Mouse (Mus musculus) gastrocnemius, postnatal 25 days (tissue): ENCODE data around the gene Tnik. TPM values are rescaled to one million over a fixed set of nuclear protein-coding genes. Genes with fewer than 3 reads are reported as not detected.

Source experiments
- DNase-seq: peaks from one replicate; pipeline ENCODE4 v3.0.0; 2022
- total RNA-seq, 2 experiments: library from RNA; stranded (reverse); gene quantifications; 1 replicate in 1 of 2; 2 replicates in 1 of 2; pipeline ENCODE4 v1.2.3; 2021

The Tnik gene
- total RNA-seq, 2 experiments from 2014 or later = 40.6 to 45.9 TPM

DNA sequence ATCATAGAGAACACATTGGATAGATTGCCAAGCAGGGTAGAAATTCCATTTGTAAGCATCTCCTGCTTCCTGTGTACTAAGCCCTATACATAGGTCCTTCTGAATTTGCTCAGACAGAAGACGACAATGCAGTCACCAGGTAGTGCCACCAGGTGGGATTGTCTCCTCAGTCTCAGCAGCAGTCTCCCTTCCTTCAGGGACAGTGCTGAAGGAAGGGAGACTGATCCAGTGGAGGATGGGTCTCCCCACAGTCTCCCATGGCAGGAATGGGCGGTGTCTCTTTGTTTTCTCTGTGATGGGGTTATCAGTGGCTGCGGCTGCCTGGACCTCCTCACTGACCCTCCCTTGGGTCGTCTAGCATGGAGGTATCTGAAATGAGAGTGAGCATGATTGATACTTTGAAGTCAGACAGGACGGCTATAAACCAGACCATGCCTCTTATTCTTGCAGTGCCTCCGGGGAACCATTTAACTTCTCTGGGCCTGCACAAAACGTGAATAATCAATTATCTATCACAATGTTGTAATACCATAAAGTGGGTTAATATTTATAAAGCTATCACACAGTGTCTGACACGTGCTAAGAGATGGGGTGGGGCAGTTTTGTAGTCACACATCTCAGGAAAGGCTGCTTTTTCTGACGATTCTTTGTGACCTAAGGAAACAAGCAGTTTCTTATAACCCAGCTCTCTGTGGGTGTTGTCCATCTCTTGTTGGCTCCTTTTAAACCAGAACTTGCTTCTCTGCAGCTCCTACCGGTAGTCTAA, 285.1 kb downstream of the Tnik start:
- no peak for DNase-seq

DNA sequence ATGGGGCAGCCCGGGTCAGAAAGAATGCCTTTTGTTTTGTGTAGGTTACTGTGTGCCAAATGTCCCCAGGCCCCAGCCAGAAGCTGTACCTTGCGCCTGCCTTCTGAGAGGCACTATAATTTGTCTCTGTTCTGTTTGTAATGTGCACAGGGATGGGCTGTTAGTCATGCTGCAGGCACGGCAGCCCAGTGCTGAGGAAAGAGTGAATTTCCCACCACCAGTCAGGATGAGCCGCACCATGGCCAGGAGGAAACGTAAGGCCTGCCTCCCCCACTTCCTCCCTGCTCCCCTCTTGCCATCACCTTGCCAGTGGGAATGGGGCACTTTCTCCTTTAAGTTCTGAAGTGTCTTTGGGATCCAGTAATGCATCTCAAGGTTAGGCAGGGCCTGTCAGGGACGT, 286.4 kb downstream of the Tnik start:
- no peak for DNase-seq

DNA sequence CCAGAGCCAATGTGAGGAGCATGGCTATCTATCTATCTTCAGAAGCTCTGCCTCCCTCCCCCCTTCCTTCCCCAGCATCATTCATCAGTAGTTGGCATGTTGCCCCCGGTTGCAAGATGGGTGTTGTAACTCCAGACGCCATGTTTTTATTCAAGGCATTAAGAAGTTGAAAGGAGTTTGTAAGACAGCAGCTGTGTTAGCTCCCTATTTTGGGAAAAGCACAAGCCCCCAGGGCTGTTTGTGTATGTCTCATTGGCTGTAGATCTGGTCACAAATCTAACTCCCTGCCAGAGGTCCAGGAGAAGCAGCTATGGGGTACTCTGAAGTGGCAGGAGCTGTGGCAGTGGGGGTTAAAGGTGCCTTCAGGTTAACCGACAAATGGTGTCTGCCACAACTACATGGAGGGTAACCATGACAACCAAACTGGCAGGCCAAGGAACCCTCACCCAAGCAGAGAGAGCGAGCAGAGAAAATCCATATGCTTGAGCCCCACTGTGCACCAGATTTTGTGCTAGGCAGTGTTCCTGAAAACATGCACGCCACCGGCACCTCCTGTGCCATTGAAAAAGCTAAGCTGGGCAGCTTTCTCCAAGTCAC, 287.6 kb downstream of the Tnik start:
- no peak for DNase-seq

DNA sequence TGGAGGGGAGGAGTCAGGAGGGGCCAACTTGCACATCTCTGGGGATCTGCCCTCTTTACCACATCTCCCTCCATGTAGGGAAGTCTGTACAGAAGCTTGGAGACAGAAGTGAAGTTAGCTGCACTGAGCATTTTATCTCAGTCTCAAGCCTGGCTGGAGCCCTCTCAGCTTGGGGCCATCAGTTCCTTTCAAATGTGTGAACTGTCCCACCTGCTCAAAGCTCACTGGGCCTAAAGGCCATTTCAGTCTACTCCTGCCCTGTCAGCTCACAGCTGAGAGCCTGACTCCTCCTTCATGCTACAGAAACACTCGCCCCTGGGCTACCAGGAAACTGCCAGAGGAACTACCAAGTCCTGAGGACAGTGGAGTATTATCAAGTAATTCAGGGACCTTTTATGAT, 288.7 kb downstream of the Tnik start:
- no peak for DNase-seq

- no peak for DNase-seq
Measured at GRCm38 (mm10) chr3:28554934-28555333, 291.9 kb downstream of the Tnik start.

DNA sequence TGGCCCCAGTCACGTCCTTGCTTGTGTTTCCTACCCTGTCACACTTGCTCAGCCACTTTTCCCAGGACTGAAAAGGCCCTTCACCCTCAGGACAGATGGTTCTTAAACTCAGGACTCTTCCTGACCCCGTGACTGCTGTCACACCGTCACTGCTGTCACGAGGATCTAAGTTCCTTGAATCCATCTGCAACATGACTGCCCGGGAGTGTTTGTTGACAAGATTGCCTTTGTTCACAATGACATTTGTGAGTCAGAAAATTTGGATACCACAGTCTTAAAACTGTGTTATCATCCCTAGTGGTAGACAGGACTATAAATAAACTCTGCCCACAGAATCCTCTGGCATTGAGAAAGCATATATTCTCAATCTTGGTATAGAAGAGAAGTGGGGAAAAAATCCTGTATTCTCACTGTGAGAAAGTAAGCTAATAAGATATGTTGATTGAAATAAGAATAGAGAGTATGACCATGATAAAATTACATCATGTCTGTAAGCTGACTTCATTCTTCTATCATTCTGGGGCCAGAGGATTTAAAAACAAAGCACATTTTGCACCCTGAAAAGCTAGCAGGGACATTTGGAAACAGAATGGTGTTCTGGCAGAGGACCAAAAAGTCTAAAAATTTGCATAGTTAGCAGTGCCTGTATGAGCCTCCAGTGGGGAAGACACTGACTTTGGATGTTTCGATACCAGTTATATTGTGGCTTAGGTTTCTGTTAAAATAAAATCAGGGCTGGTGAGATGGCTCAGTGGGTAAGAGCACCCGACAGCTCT, 293.0 kb downstream of the Tnik start:
- DNase-seq = no peak

DNA sequence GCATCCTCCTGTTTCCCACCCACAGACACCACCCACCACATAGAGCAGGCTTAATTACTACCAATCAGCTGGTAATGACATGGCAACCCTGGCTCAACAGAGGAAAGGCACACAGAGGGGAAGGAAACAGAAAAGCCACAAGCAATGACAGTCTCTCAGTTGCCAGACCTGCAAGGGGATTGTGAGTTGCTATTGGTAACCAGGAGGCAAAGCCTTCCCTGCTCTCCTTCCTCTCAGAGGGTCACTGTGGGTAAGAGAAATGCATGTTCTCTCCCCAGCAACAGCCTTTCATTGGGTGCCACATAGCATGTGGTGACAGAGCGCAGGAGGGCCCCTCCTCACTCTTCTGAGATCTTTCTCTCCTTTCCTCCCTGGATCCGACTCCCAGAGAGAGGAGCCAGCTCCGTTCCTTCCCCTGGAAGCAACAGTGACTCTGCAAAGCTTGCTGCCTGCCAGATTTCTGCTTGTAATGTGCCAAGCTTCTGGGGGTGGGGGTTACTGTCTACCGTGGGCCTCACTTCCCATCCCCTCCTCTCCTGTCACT, 295.4 kb downstream of the Tnik start:
- DNase-seq = peak; percentile 21

GRCm38 (mm10) chr3:28561408-28561807, 298.4 kb downstream of the Tnik start:
- DNase-seq = no peak

DNA sequence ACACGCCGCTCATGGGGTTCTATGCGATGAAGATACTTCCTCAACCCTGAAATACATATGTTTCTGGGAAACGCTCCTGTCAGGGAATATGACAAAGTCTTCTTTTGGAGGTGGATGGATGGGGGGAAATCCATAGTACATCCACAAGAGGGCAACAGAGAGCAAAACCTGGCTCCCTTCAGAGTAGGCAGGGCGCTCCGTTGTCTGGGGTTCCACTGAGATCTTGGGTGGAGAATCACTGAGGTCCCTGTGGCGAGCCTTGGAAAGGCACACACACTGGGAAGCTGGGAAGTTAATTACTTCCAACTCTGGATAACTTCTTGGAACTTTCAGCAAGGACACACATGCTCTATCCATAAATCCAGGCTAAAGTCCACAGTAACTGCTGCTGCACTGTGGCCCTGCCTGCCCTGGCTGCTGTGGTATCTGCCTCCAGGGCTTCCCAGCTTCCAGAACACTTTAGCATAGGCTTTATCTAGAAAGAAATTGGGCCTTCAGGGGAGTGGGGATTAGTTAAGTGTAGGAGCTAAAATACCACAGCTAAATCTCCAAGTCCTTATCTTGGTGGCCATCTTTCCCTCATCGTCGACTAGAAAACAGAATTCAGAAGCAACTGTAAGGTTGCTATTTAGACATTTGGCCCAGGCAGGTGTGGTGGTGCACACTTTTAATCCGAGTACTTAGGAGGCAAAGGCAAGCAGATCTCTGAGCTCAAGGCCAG, 299.8 kb downstream of the Tnik start:
- DNase-seq = peak; percentile 35

DNA sequence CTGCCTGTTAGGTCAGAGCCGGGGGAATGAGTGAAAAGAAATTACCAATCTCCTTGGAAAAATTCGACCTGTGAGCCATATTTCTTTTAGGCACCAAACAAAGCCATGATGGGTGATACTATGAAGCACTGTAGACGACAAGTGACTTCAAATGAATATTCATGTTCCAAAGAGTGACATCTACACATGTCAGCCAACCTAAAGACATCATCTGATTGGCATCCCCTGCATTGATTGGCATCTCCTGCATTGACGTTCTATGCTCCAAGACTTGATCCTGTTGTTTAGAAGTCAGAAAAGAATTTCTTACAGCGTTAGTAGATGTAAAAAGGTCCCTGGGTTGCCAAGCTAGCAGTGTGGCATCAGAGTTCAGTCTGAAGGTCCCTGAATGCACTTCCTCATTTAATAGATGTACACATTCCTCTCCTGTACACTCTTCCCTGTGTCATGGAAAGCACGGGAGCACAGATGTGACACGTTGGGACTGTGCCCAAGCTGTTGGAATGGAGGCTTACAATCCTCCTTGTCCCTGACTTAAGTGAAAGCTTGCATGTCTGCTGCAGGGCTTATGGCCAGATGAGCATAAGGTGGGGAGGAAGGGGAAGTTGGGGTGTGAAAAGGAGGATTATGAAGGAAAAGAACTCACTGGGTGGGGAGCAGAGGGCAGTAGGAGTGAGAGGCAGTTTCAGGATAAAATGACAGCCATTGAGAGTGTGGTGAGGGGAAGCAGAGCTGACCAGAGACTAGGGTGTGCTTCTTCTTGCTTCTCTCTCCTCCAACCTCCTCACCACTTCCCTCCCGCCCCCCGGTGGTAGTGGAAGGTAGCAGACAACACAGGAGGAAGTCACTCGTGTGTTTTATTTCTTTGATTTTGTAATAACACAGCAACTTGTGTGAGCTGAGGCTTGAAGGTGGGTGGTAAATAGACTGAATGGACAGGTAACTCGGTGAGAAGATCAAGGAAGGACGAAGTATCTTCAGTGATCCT, 301.6 kb downstream of the Tnik start:
- DNase-seq = no peak

- peak; percentile 54 for DNase-seq
Measured at GRCm38 (mm10) chr3:28577301-28577700, 314.3 kb downstream of the Tnik start.

DNA sequence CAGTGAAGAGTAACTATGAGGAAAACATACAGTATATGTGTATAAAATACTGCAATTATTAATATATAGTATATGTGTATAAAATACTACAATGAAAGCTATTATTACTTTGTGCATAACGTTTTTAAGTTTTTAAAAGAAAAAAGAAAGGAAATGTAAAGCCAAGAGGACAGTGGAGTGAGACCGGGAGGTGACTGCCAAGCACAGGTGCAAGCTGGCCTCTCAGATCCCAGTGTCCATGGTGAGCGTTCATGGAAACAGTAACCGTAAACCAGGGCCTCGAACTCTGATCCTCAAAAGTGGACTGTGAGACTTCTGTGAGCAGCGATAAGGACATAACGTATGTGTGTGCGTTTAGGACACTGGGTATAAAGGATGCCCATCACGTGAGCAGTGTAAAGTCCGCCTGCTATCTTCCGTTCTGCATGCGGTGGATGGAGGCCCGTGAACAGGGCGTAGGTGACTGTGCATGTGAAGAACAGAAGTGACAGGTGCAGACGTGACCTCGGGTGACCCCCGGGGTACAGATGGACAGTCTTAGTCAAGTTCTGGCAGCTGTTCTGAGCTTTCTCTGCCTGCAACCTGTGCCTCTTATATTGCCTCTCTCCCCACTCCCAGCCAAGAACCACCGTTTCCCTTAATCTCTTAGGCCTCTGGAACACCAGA, 316.1 kb downstream of the Tnik start:
- DNase-seq = no peak

DNA sequence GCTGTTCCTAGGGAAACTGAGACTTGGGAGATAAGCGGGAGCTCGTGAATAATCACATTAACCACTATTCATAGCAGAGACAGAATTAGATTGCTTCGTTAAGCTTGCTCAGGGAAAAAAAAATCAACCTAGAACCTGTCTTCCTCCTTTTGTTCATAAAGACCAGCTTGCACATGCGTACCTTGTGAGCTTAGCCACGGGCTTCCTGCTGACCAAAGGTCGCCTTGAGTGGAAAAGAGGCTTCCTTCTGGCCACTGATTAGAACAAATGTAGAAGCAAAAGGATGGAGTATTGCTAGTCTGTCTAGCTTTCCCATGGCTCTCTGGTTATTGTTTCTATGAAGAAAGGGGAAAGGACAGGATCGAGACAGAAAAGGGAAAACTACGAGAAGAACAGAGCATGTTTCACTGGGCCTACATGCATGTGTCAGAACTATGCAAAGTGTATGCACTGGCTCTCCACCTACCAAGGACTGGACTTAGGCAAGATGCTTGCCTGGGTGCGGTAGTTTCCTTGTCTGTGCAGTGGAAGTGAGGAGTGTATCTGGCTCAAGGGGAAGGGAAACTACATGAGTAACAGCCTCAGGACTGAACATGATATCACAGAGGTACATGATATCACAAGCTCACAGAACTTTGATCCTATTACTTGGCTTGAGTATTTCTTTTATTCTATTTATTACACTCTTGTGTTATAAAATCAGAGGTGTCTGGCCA, 322.9 kb downstream of the Tnik start:
- DNase-seq = no peak

- no peak for DNase-seq
Measured at GRCm38 (mm10) chr3:28587808-28588207, 324.8 kb downstream of the Tnik start.

GRCm38 (mm10) chr3:28591345-28591744, 328.3 kb downstream of the Tnik start:
- DNase-seq = no peak

DNA sequence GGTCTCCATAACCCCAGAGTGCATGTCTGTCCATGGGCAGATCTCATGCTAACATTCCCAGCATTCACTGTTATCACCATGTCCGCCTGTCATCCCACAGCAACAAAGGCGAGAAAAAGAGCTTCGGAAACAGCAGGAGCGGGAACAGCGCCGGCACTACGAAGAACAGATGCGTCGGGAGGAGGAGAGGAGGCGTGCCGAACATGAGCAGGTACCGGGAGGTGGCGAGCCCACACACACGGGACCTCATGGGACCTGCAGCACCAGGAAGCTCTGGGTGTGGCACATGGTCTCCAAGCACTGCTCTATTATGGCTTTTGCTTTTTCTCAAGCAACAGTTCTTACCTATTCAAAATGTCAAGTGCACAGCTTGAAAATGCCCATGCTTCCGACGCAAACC, 330.9 kb downstream of the Tnik start:
- no peak for DNase-seq

DNA sequence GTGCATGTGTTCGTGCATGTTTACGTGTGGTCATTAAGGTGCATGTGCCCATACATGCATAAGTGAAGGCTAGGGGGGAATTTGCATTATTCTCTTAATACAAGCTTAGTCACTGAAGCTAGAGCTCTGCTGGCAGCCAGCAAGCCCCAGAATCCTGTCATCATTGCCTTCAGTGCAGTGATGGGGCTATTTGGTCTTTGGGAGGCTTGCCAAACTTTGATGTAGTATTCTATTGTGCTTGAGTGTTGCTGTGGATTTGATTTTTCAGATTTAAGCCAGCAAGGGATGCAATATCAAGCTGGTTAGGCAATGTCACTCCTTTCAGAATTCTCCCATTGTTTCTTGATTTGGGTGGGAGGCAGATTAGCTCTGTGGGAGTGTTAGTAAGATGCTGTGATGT, 336.5 kb downstream of the Tnik start:
- no peak for DNase-seq

DNA sequence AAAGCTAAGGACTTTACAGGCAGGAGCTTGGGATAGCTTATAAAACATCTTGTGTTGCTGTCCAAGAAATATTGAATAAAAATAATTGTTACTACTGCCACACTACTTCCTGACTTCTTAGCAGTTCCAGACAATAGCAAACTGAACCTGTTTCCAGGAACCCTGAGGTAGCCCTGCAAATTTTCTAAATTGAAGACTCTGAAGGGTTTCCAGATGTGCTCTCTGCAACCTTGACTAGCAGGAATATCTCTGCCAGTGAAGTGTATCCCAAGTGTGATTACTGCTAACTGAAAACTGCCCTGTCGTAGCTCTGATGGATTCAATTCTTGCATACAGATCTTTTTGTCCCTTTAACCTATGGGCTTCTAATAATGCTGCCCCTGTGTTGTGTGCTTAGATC, 343.7 kb downstream of the Tnik start:
- DNase-seq = no peak

DNA sequence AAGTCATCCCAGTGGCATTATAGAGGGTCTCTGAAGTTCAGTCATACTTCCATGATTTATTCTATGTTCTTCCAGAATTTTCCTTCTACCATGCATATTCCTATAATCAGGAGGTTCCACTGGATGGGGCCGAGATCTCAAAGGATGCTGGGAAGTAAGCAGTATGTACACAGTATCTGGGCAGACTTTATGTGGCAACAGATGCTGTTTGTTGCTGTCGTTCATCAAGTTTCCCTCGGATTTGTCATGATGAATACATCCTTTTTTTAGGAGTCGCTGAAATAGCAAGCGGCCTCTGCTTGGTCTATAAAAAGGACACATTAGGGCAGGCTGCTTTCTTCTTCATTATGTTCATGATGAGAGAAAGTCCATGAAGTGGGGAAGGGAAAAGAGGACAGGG, 349.3 kb downstream of the Tnik start:
- DNase-seq = no peak

DNA sequence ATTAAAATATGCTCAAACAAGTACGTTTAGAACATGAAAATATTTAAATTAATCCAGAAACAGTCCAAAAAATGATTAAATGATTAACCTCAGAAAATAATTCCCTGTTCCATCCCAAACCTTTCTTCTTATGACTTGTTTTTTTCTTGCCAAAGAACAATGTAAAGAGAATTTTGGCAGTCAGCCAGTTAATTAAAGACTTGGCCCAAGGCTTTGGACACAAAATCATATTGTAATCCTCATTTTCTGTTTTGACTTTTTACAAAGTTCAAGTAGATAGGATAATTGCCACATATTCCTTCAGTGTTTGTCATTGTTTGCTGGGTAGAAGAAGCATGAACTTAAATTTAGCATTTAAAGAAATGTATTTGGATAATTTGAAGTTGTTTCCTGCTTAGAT, 353.4 kb downstream of the Tnik start:
- no peak for DNase-seq
